8 mouse cellular contexts compared by ENCODE assay signal in the genomic region with DNA sequence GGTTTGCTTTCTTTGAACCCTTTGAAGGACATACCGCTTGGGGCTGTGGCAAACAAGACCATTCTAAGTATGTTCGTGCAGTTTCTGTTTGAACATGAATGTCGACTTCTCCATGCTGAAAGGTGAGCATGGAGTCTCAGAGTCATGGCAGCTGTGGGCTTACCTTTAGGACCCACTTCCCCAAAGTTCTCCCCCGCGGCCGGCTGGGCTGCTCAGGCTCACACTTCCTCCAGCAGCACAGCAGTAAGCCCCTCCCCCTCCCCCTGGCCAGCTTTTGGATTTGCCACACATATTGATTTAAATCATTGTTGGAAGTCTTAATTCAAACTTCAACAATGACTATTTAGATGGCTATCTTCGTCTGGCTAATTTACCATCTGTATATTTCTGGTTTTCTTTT. TPM values are rescaled to one million over a fixed set of nuclear protein-coding genes. Genes with fewer than 3 reads are reported as not detected.
DNase-seq lines count a peak whose midpoint lies in the region; ATAC-seq and TF ChIP-seq lines count a peak whose summit lies in the region.

No protein-coding gene starts in this region.

- H3K27ac ChIP-seq in liver, embryonic 15.5 days (replicated peaks) = no peak overlapping the region
- no peak overlapping the region for H3K27ac ChIP-seq in layer of hippocampus, adult 2 months

- no peaks in the 10 kb centered on the region for H3K36me3 ChIP-seq in liver, embryonic 15.5 days (replicated peaks)

- H3K9ac ChIP-seq in liver, embryonic 15.5 days = no peak overlapping the region

- H3K4me2 ChIP-seq in liver, embryonic 15.5 days = peak overlapping the region; percentile 41

- peak; percentile 30 for DNase-seq in embryo, embryonic 10.5 days (ENCODE audit: low spot score)
- no peak for DNase-seq in embryo, embryonic 10 days (ENCODE audit: low spot score)
- peak; percentile 56 for DNase-seq in thymus, postnatal 4 days
- no peak for DNase-seq in thymus, adult 18-20 months
- DNase-seq in right cerebral cortex, postnatal 4 days = no peak
- no peak for DNase-seq in layer of hippocampus, adult 2 months (ENCODE audit: low spot score in 2 of 2)
- no peak for DNase-seq in adrenal gland, postnatal 36 days

- H3K4me3 ChIP-seq in liver, embryonic 15.5 days (replicated peaks) = 0 out of 2 replicates have a peak overlapping the region, but pooled peaks have one; percentile 12
- no peak overlapping the region for H3K4me3 ChIP-seq in layer of hippocampus, adult 2 months

- no peaks in the 10 kb centered on the region for H3K9me3 ChIP-seq in liver, embryonic 15.5 days (replicated peaks)

- WGBS in liver, embryonic 15.5 days (ENCODE audit: insufficient replicate concordance) = 7% methylated on average over 7 of the region's 7 CpGs

- no peaks in the 10 kb centered on the region for H3K27me3 ChIP-seq in liver, embryonic 15.5 days

- no peaks in the 10 kb centered on the region for H3K4me1 ChIP-seq in liver, embryonic 15.5 days (replicated peaks)

- no peak for TF ChIP-seq CTCF in layer of hippocampus, adult 2 months (conservative IDR thresholded peaks at IDR 0.05)

- ATAC-seq in liver, embryonic 15.5 days (ENCODE audit: insufficient read depth) = no peak

RNA-seq across cellular contexts. Expression of gene Pdcl3, which starts 44.7 kb away (rescaled TPM):
- 32.6 and 38.1 TPM in 2 replicates for polyA plus RNA-seq in liver, embryonic 15.5 days (2015; fragmentation: Nextera tagmentation; extraction: Ambion mirVana)
- 10 to 100 TPM; 36.3 TPM for total RNA-seq in layer of hippocampus, adult 2 months (2021)
- 100 to 1,000 TPM in 1 of 2 experiments, 10 to 100 TPM in 1; 97.9 to 103 TPM for total RNA-seq in adrenal gland, postnatal 36 days (2021)

Comparison
In these comparisons a context has a peak if more than half of its experiments do, and no peak if none do; other contexts are left out.
1. DNase-seq: peak in embryo, embryonic 10.5 days (single experiment) and thymus, postnatal 4 days (single experiment); none in embryo, embryonic 10 days (single experiment), thymus, adult 18-20 months (0 of 2), right cerebral cortex, postnatal 4 days (single experiment), layer of hippocampus, adult 2 months (0 of 2) and adrenal gland, postnatal 36 days (0 of 2).